Mouse (Mus musculus) cerebral cortex, adult 2 months (tissue): Measurements from ENCODE around the gene Sh2d1b1.

Experiments
- WGBS: fragments of 180-500 bp; shearing (Covaris S2); methylation state at CpG from one replicate; pipeline ENCODE4 v1.1.7; 2018; 5-methylcytosine and 5-hydroxymethylcytosine counted together

The Sh2d1b1 gene

GRCm38 (mm10) chr1:170325277-170325676, 48.2 kb downstream of the Sh2d1b1 start:
- 90% methylated on average over 4 of the region's 4 CpGs for WGBS

- 33% methylated on average over 6 of the region's 6 CpGs for WGBS
These were observed 54.8 kb downstream of the Sh2d1b1 start for GRCm38 (mm10) chr1:170331926-170332325.

GRCm38 (mm10) chr1:170332775-170333174, 55.7 kb downstream of the Sh2d1b1 start:
- 59% methylated on average over 4 of the region's 4 CpGs for WGBS
